Mouse (Mus musculus) cerebellum, adult 2 months (tissue): ENCODE results near the gene Banp. TPM values are rescaled to one million over a fixed set of nuclear protein-coding genes. Genes with fewer than 3 reads are reported as not detected.

Experiments
- DNase-seq, 2 experiments: peaks; one replicate each; pipeline ENCODE4 v3.0.0; 2021
- H3K27ac ChIP-seq: fragments of 200-500 bp; 2 replicates; pipeline ENCODE4 v1.5.1; 2012; ENCODE audit warnings: low read length, control low read depth, inconsistent platforms; ENCODE audit not compliant: insufficient read depth
- H3K27me3 ChIP-seq: fragments of 200-500 bp; 2 replicates; pipeline ENCODE4 v1.6.1; 2012; ENCODE audit warnings: inconsistent platforms, mild to moderate bottlenecking, low read length, moderate library complexity; ENCODE audit not compliant: control insufficient read depth, insufficient read depth
- H3K4me1 ChIP-seq: fragments of 200-500 bp; 2 replicates; pipeline ENCODE4 v1.6.1; 2011; ENCODE audit warnings: low read length; ENCODE audit not compliant: control insufficient read depth, insufficient read depth
- H3K4me3 ChIP-seq: fragments of 200-500 bp; replicated peaks from 2 replicates; pipeline ENCODE3; 2011; ENCODE audit warnings: mild to moderate bottlenecking, low read depth, low read length, control low read depth; ENCODE audit not compliant: insufficient read depth
- CTCF ChIP-seq: fragments of 200-500 bp; IDR thresholded peaks from 2 replicates; pipeline ENCODE4 v1.5.1; 2011; ENCODE audit warnings: low read depth, mild to moderate bottlenecking, control low read depth, low read length, moderate library complexity, borderline replicate concordance; ENCODE audit not compliant: insufficient read depth
- POLR2A ChIP-seq: fragments of 200-500 bp; IDR thresholded peaks from 2 replicates; pipeline ENCODE4 v1.6.1; 2011; ENCODE audit warnings: low read length, control low read depth, borderline replicate concordance; ENCODE audit not compliant: insufficient read depth
- WGBS: fragments of 180-500 bp; shearing (Covaris S2); methylation state at CpG from one replicate; pipeline ENCODE4 v1.1.7; 2018; 5-methylcytosine and 5-hydroxymethylcytosine counted together
- polyA plus RNA-seq: library from polyadenylated mRNA; depleted of rRNA; stranded (reverse); fragments of >200 nt; gene quantifications from 2 replicates; pipeline ENCODE4 v1.2.3, GENCODE M21; 2012

Gene Banp
- polyA plus RNA-seq, 1 experiment = 67.1 TPM

GRCm38 (mm10) chr8:121980792-121981519 lies 31.4 kb downstream of the Banp start:
- no peaks in the 10 kb centered on the region for H3K27me3 ChIP-seq
- 0 out of 2 replicates have a peak overlapping the region, but pooled peaks have one; percentile 1 for H3K27ac ChIP-seq
- WGBS = 77% methylated on average over 11 of the region's 11 CpGs
- TF ChIP-seq CTCF (no peak), POLR2A (no peak)
- no peak for DNase-seq
- H3K4me3 ChIP-seq = no peak overlapping the region
- peaks cover 11% of the 10 kb centered on the region for H3K4me1 ChIP-seq

- peak; percentile 27 to 46 for DNase-seq
Measured at GRCm38 (mm10) chr8:121981520-121981895, 32.0 kb downstream of the Banp start.

GRCm38 (mm10) chr8:121985673-121986072 lies 36.1 kb downstream of the Banp start:
- H3K27me3 ChIP-seq = no peaks in the 10 kb centered on the region
- TF ChIP-seq POLR2A = no peak
- no peak for TF ChIP-seq CTCF
- 94% methylated on average over 3 of the region's 3 CpGs for WGBS
- DNase-seq = no peak
- no peak overlapping the region for H3K4me3 ChIP-seq
- H3K27ac ChIP-seq = no peak overlapping the region
- H3K4me1 ChIP-seq = peaks cover 14% of the 10 kb centered on the region

More at GRCm38 (mm10) chr8:121981520-121981895, 32.0 kb downstream of the Banp start:
- 0 out of 2 replicates have a peak overlapping the region, but pooled peaks have one; percentile 1 for H3K27ac ChIP-seq
- no peaks in the 10 kb centered on the region for H3K27me3 ChIP-seq
- H3K4me3 ChIP-seq = no peak overlapping the region
- no peak for TF ChIP-seq CTCF
- no peak for TF ChIP-seq POLR2A
- WGBS = 12% methylated on average over 7 of the region's 7 CpGs
- peaks cover 11% of the 10 kb centered on the region for H3K4me1 ChIP-seq

- H3K27me3 ChIP-seq = no peaks in the 10 kb centered on the region
- peaks cover 3% of the 10 kb centered on the region for H3K4me1 ChIP-seq
- 94% methylated on average over 5 of the region's 5 CpGs for WGBS
- no peak for DNase-seq
- no peak for TF ChIP-seq POLR2A
- TF ChIP-seq CTCF = no peak
- H3K4me3 ChIP-seq = no peak overlapping the region
- H3K27ac ChIP-seq = no peak overlapping the region
Measured at GRCm38 (mm10) chr8:121987892-121988291, 38.3 kb downstream of the Banp start.

GRCm38 (mm10) chr8:121990506-121991255 lies 41.1 kb downstream of the Banp start:
- TF ChIP-seq CTCF (no peak), POLR2A (no peak)
- no peak overlapping the region for H3K27ac ChIP-seq
- WGBS = 48% methylated on average over 9 of the region's 9 CpGs
- no peak overlapping the region for H3K4me3 ChIP-seq
- H3K4me1 ChIP-seq = peaks cover 3% of the 10 kb centered on the region
- H3K27me3 ChIP-seq = no peaks in the 10 kb centered on the region
- DNase-seq = peak in 1 of 2 experiments; percentile 25

GRCm38 (mm10) chr8:121991611-121992010 lies 42.1 kb downstream of the Banp start:
- TF ChIP-seq POLR2A (no peak), CTCF (no peak)
- 82% methylated on average over 7 of the region's 7 CpGs for WGBS
- no peak for DNase-seq
- no peak overlapping the region for H3K4me3 ChIP-seq
- no peaks in the 10 kb centered on the region for H3K27me3 ChIP-seq
- H3K27ac ChIP-seq = no peak overlapping the region
- H3K4me1 ChIP-seq = peaks cover 3% of the 10 kb centered on the region

- H3K4me3 ChIP-seq = no peak overlapping the region
- TF ChIP-seq POLR2A (no peak), CTCF (no peak)
- no peaks in the 10 kb centered on the region for H3K27me3 ChIP-seq
- DNase-seq = no peak
- peaks cover 3% of the 10 kb centered on the region for H3K4me1 ChIP-seq
- 72% methylated on average over 4 of the region's 4 CpGs for WGBS
- no peak overlapping the region for H3K27ac ChIP-seq
Measured at GRCm38 (mm10) chr8:121992911-121993310, 43.4 kb downstream of the Banp start.
